Mouse (Mus musculus): ENCODE results near the gene Gm17019.
"Not testable (repeated sequence)": the region's sequence is repeated elsewhere in the genome, so short reads cannot be mapped to it uniquely, and the experiment has no call there.

- TF ChIP-seq CTCF, POLR2A (IDR thresholded peaks at IDR 0.05; ENCODE audit: extremely low read depth, insufficient read depth, low read length): not testable (repeated sequence)
Measured at GRCm38 (mm10) chr5:15032898-15033297, at the start of gene Gm17019.

Data from cortical plate, adult 2 months (tissue).